Comparison of ENCODE assay signal across 30 mouse cellular contexts in genomic region chr4:31943045-31943444, GRCm38 (mm10).
"Had no signal": no experiment of that assay in that cellular context is flagged by ENCODE, and none has a peak within 500 bp of the region (broad histone marks: within the 10 kb centered on the region; RNA-seq: fewer than 3 reads in every experiment).

No protein-coding gene starts in this region.

- DNase-seq: left cerebral cortex, postnatal 4 days; liver; liver, embryonic 13.5 days; liver, postnatal 0 days; lung, adult 18-20 months; lung, adult 2 months; lung, embryonic 14.5 days; lung, postnatal 10 days; lung, postnatal 14 days; lung, postnatal 36 days; lung, postnatal 4 days; midbrain, embryonic 14.5 days had no signal

- H3K27ac ChIP-seq: left cerebral cortex, adult 2 months; limb, embryonic 10.5 days; limb, embryonic 12.5 days; limb, embryonic 13.5 days; limb, embryonic 15.5 days; liver, embryonic 12.5 days; liver, embryonic 13.5 days; liver, embryonic 14.5 days; liver, embryonic 15.5 days; lung, embryonic 15.5 days; macrophage; midbrain, embryonic 12.5 days; midbrain, embryonic 13.5 days; midbrain, embryonic 15.5 days had no signal

- H3K4me3 ChIP-seq: left cerebral cortex, adult 2 months; limb, embryonic 10.5 days; limb, embryonic 12.5 days; limb, embryonic 13.5 days; limb, embryonic 15.5 days; liver, embryonic 12.5 days; liver, embryonic 13.5 days; liver, embryonic 15.5 days; lung, embryonic 15.5 days; megakaryocyte, embryonic 14.5 days; midbrain, embryonic 12.5 days; midbrain, embryonic 13.5 days; midbrain, embryonic 15.5 days; myocyte had no signal

- H3K36me3 ChIP-seq: limb, embryonic 10.5 days; limb, embryonic 12.5 days; limb, embryonic 13.5 days; limb, embryonic 15.5 days; liver, embryonic 12.5 days; liver, embryonic 13.5 days; liver, embryonic 15.5 days; lung, embryonic 15.5 days; midbrain, embryonic 12.5 days; midbrain, embryonic 13.5 days; midbrain, embryonic 15.5 days had no signal

- H3K27me3 ChIP-seq: limb, embryonic 12.5 days; limb, embryonic 13.5 days; limb, embryonic 15.5 days; lung, embryonic 15.5 days had no signal

- H3K9ac ChIP-seq: limb, embryonic 12.5 days; limb, embryonic 13.5 days; limb, embryonic 15.5 days; liver, embryonic 12.5 days; liver, embryonic 13.5 days; liver, embryonic 14.5 days; liver, embryonic 15.5 days; liver, postnatal 0 days; lung, embryonic 14.5 days; lung, embryonic 15.5 days; midbrain, embryonic 12.5 days; midbrain, embryonic 13.5 days; midbrain, embryonic 15.5 days had no signal

- H3K4me1 ChIP-seq: limb, embryonic 12.5 days; limb, embryonic 13.5 days; limb, embryonic 15.5 days; liver, embryonic 13.5 days; liver, embryonic 15.5 days; lung, embryonic 15.5 days had no signal

- H3K4me2 ChIP-seq: limb, embryonic 12.5 days; limb, embryonic 13.5 days; limb, embryonic 15.5 days; liver, embryonic 11.5 days; liver, embryonic 12.5 days; liver, embryonic 13.5 days; liver, embryonic 15.5 days; lung, embryonic 14.5 days; lung, embryonic 15.5 days; midbrain, embryonic 12.5 days; midbrain, embryonic 13.5 days; midbrain, embryonic 15.5 days had no signal

- ATAC-seq: liver, embryonic 12.5 days; liver, postnatal 0 days; lung, postnatal 0 days; midbrain, embryonic 13.5 days; midbrain, embryonic 15.5 days; midbrain, embryonic 16.5 days had no signal

- H3K9me3 ChIP-seq: limb, embryonic 10.5 days; limb, embryonic 12.5 days; limb, embryonic 13.5 days; limb, embryonic 15.5 days; liver, embryonic 12.5 days; liver, embryonic 13.5 days; liver, embryonic 15.5 days; lung, embryonic 15.5 days; megakaryocyte, embryonic 14.5 days; midbrain, embryonic 12.5 days; midbrain, embryonic 13.5 days; midbrain, embryonic 15.5 days had no signal
